Mouse (Mus musculus): ENCODE measurements around the gene Sde2.

- TF ChIP-seq CTCF (IDR thresholded peaks at IDR 0.05; ENCODE audit: low read depth, low read length), result no peak
- no peak for TF ChIP-seq TAL1 (conservative IDR thresholded peaks at IDR 0.05; ENCODE audit: low read depth, low read length)
- TF ChIP-seq GATA1 (IDR thresholded peaks at IDR 0.05; ENCODE audit: borderline replicate concordance, low read length), result no peak
- no peak for TF ChIP-seq GATA2 (IDR thresholded peaks at IDR 0.05; ENCODE audit: borderline replicate concordance, low read depth, low read length)
- no peak for TF ChIP-seq POLR2AphosphoS5 (IDR thresholded peaks at IDR 0.05; ENCODE audit: insufficient replicate concordance, low read depth, low read length)
Observed at GRCm38 (mm10) chr1:180858763-180859162, 7.8 kb downstream of the Sde2 start.
